Mouse (Mus musculus): ENCODE data around the gene Zfp113.

The Zfp113 gene

DNA sequence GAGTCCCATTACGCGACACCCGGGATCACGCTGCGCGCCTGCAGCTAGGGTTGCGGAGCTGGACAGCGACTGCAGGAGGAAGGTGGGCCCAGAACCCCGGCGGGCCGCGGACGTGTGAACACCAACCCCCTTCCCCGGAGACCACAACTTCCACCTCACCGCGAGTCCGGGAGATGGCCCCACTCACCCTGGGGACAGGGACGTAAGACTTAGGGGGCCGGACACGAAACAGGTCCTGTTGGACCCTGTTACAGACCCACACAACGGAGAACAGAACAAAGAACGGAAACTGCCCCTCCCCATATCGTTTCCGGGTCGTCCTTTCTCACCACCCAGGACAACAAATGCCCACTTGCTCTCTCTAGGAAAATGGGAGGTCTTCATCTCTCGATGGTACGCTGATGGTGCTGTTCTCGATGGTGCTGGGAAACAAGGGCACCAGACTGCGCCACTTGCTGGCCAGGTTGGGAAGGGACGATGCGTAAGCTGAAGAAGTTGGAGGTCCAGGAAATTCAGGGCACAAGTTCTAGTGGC lies at the start of gene Zfp113:
Gene Zfp113, minus strand, starts transcription at position 302 of the 534 bp plus-strand sequence.
- peak; percentile 94 for DNase-seq (ENCODE audit: low read depth, low spot score)

DNA sequence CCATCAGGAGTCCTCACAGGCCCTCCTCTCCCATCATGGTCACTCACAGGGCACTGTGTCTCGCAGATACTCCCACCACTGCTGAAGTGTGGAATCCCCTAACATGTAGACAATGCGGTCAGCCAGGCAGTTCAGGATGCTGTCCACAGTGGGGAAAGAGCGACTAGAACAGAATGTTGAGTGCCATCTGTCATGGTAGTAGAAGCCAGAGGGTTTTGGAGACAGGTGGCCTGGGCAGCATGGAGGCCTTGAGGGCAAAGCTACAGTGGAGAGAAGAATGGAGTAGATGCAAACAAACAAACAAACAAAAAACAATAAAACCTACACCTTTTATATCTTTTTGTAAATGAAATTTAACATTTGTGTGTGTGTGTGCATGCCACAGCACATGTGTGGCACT lies 46.5 kb upstream of the Zfp113 start:
- DNase-seq (ENCODE audit: low read depth, low spot score): no peak

DNA sequence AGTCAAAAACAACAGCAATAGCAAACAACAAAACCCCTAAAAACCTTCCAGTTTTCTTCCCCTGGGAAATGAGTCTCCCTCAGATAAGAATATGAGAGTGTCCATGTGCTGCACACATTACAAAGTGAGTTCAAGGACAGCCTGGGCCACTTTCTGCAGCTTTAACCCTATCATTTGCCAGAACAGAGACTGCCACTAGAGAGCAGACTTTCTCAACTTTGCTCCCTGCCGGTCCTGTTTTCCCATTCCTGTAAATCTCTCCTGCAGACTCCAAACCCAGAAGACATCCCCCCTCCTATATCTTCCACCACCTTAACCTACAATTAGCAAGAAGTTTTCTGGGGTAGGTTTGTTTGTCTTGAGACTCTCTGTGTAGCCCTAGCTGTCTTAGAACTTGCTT lies 44.0 kb upstream of the Zfp113 start:
- no peak for DNase-seq (ENCODE audit: low read depth, low spot score)

- DNase-seq (ENCODE audit: low read depth, low spot score): no peak
Observed at GRCm38 (mm10) chr5:138195463-138195862, 39.9 kb upstream of the Zfp113 start.

- DNase-seq (ENCODE audit: low read depth, low spot score): peak; percentile 34
Observed at GRCm38 (mm10) chr5:138194755-138195345, 39.3 kb upstream of the Zfp113 start.

GRCm38 (mm10) chr5:138193771-138194727 lies 38.5 kb upstream of the Zfp113 start, which contains the start of gene Mblac1:
Gene Mblac1 (plus strand): TSS chr5:138194314.
- DNase-seq (ENCODE audit: low read depth, low spot score): peak; percentile 77

DNA sequence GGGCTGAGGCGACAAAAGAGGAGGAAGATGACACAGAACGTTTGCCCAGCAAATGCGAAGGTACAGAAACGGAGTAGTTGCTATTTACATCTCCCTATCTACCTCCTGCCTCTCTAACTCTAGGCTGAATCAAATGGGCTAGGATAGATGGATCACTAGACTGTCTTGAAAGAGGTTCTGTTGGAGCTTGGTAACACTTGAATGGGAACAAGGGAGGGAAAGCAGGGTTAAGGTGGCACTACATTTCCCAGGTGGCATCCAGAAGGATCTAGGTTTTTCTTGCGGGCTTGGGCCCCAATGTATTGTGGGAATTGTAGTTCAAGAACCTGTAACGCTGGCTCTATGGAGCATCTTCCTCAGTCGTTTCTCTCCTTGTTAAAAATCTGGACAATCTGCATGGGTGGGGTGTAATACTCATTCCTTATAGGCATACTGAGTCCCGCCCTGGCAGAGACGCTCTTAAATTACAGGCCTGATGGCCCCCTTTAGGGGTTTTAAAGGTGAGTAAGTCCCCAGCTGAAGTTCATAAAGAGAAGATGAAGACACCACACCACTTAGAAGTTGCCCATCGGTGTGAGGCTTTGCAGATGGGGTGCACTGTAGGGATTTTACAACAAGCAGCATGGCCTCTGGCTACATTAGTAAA lies 32.2 kb upstream of the Zfp113 start:
- peak; percentile 88 for DNase-seq (ENCODE audit: low read depth, low spot score)

DNA sequence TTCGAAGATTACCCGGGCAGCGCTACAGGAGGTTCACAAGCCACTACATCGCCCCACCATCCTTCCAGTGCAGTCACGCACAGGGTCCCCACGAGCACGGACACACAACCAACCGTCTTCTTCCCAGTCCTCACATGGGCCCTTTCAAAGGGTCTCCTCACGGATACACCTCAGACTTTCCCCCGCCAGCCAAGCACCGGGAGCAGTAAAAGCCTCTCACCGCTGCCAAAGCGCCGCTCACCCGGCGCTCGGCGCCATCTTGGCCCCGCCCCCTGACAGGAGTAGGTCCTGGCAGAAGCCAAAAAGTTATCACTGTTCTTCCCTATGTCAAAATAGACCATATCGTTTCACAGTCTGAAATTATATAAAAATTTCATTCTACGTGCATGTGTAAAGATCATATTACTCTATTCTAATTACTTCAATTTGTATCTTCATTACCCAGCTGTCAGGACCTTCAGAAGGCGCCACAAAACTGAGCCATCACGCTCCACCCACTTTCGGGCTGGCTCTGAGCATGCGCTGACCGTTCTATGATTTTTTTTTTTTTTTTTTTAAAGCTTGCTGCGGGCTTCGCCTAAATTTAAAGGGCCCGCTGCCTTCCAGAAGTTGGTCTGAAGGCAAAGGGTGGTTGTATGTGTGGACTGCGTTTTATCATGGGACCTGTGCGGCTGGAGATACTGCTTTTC lies 31.6 kb upstream of the Zfp113 start, which contains the start of the genes Taf6 and Cnpy4:
Gene Taf6, minus strand, starts transcription at position 502 of the 689 bp plus-strand sequence.
Gene Cnpy4, plus strand, starts transcription at position 536 of the 689 bp plus-strand sequence.
- peak; percentile 93 for DNase-seq (ENCODE audit: low read depth, low spot score)

- DNase-seq (ENCODE audit: low read depth, low spot score): no peak
Observed at GRCm38 (mm10) chr5:138173217-138173616, 17.7 kb upstream of the Zfp113 start.

GRCm38 (mm10) chr5:138171695-138172491 lies 16.3 kb upstream of the Zfp113 start, which contains the start of the genes Ap4m1 and Mcm7:
Gene Ap4m1 (plus strand): TSS chr5:138172002.
Gene Mcm7 (minus strand): TSS chr5:138172422.
- peak; percentile 95 for DNase-seq (ENCODE audit: low read depth, low spot score)

GRCm38 (mm10) chr5:138170936-138171561 lies 15.5 kb upstream of the Zfp113 start:
- peak; percentile 92 for DNase-seq (ENCODE audit: low read depth, low spot score)

DNA sequence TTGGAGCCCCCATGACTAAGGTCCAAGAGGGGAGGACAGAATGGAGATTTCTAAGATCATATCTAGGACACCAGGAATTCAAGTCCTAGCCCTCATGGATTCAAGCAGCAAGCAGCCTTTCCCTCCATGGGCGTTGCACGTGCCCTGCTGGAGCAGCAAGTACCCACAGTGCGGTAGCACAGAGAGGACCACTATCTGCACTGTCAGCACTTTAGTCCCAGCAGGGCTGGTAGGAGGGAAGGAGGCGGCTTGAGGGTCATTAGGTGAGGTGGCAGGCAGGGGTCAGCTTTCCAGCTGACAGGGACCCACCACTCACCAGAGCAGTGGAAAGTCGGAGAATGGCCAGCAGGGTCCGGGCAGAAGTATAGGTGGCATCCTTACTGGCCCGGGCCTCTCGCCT lies 10.1 kb upstream of the Zfp113 start:
- no peak for DNase-seq (ENCODE audit: low read depth, low spot score)

DNA sequence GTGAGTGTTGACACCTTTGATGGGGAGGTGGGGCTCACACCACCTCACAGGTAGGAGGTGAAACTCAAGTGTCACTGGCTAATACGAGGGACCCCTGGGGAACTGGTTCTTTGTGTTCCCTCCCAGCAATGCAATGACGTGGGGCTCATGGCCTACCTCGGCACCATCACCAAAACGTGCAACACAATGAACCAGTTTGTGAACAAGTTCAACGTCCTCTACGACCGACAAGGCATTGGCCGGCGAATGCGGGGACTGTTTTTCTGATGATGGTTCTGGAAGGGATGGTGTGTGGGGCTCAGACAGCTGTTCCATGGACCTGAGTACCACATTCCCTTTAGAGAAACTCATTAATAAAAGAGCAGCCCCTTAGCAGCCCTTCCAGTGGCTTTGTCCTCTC lies 8.1 kb upstream of the Zfp113 start:
- no peak for DNase-seq (ENCODE audit: low read depth, low spot score)

GRCm38 (mm10) chr5:138163046-138163445 lies 7.5 kb upstream of the Zfp113 start:
- DNase-seq (ENCODE audit: low read depth, low spot score): no peak

GRCm38 (mm10) chr5:138160842-138161665 lies 5.5 kb upstream of the Zfp113 start, which contains the start of gene Cops6:
Gene Cops6 (plus strand): TSS chr5:138161071.
- peak; percentile 96 for DNase-seq (ENCODE audit: low read depth, low spot score)

- peak; percentile 15 for DNase-seq (ENCODE audit: low read depth, low spot score)
Observed at GRCm38 (mm10) chr5:138160224-138160762, 4.7 kb upstream of the Zfp113 start.

DNA sequence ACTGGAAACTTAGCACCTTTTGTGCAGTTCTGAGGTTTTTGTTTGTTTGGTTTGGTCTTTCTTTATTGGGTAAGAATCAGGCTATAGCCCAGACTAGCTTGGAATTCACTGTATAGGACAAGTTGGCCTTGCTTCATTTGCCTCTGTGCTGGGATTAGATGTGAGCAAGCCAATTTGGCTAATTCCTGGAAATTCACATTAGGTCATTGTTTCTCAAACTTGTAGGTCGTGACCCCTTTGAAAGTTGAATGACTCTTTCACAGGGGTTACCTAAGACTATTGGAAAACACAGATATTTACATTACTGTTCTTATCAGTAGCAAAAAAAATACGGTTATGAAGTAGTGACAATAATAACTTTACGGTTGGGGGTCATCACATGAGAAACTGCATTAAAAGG lies 1.2 kb downstream of the Zfp113 start:
- no peak for DNase-seq (ENCODE audit: low read depth, low spot score)

DNA sequence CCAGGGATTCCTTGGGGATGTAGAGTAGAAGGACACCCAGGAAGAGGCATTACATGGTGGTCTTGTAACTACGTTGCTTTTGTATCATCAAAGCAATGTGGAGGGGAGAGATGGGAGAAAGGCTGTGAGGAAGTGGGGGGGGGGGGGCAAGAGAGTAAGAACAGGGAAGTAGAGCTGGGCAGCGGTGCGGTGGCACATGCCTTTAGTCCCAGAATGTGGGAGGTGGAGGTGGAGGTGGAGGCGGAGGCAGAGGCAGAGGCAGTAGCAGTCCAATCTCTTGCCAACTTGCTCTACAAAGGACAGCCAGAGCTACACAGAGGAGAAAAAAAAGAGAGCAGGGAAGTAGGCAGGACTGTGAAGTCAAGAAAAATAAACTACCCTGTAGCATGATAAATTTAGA lies 17.0 kb downstream of the Zfp113 start:
- DNase-seq (ENCODE audit: low read depth, low spot score): no peak

Data from CD4-positive, CD25-positive, alpha-beta regulatory T cell, adult 2 months (primary cell).